Mouse (Mus musculus) left cerebral cortex, postnatal 4 days (tissue): ENCODE measurements around the gene Opn3. TPM values are rescaled to one million over a fixed set of nuclear protein-coding genes. Genes with fewer than 3 reads are reported as not detected.

ENCODE experiments used
- DNase-seq: peaks from one replicate; pipeline ENCODE4 v3.0.0-alpha.2; 2022
- intact Hi-C: fragments of 180-260 bp; cut with DNase I; formaldehyde crosslinking; loops from one replicate; pipeline ENCODE4 v1.15.1; 2025
- total RNA-seq, 2 experiments: library from RNA; stranded (reverse); gene quantifications; 2 replicates each; pipeline ENCODE4 v1.2.3; 2021

Opn3 gene
- total RNA-seq, result 1 to 10 TPM; 6.0 to 7.7 TPM

- peak; percentile 99 for DNase-seq
- intact Hi-C loops, result no loop called here
These were observed at the start of gene Opn3, which contains the start of gene Chml for GRCm38 (mm10) chr1:175692246-175692996. Gene Opn3, minus strand, starts transcription at chr1:175692776. Gene Chml, minus strand, starts transcription at chr1:175692901.

DNA sequence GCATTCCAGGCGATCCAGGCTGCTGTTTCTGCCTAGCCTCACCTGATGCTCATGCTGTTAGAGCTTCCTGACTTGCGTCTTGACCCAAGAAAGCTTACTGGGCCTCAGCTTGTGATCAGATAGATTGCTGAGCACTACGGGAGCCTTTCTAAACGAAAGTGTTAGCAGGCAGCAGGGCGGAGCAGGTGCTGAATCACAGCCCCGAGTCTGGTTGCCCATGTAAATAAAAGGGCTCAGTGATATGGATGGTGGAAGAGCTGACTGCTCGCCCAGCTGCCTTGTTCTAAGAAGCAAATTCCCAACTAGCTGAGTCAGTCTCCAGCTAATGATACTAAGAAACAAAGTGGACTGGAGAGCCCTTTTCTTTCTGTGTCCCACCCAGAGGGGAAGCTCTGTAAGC, 33.2 kb upstream of the Opn3 start:
- intact Hi-C loops, result no loop called here
- DNase-seq, result no peak

- DNase-seq, result no peak
- intact Hi-C loops, result no loop called here
These were observed 24.3 kb upstream of the Opn3 start for GRCm38 (mm10) chr1:175716832-175717231.

- intact Hi-C loops, result no loop called here
- peak; percentile 12 for DNase-seq
These were observed 19.8 kb upstream of the Opn3 start for GRCm38 (mm10) chr1:175712338-175712909.

DNA sequence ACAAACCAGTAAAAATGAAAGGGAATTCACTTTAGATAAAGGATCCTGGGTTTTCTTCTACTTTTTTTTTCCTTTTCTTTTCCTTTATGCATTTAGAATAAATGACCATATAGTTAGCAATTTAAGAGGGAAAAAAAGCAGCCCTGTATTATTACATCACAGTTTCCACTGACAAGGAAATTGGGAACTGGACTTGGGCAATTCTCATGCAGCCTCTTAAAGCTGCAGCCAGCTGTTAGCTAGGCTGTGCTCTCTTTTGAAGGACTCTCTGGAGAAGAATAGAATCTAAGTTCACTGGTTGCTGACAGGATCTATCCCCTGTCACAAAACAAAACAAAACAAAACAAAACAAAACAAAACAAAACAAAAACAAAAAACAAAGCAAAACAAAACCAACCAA, 15.4 kb upstream of the Opn3 start:
- DNase-seq, result no peak

DNA sequence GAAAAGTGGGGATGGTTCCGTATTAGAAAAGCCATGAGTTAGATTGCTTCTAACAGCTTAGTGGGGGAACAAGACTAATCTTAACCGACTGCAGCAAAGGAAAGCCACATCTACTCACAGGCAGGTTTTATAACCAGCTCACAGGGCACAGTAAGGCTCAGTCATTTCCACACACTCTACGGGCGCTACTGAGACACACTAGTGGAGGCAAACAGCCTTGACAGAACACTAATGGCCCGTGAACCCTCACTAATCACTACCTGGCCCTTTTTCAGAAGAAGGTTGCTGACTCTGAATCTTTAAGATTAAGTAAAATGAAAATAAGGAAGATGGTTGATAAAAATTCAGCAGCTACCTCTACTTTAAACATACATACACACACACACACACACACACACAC, 15.0 kb upstream of the Opn3 start:
- intact Hi-C loops, result no loop called here
- no peak for DNase-seq

More for the DNA sequence above, 15.4 kb upstream of the Opn3 start:
- intact Hi-C loops, result no loop called here

DNA sequence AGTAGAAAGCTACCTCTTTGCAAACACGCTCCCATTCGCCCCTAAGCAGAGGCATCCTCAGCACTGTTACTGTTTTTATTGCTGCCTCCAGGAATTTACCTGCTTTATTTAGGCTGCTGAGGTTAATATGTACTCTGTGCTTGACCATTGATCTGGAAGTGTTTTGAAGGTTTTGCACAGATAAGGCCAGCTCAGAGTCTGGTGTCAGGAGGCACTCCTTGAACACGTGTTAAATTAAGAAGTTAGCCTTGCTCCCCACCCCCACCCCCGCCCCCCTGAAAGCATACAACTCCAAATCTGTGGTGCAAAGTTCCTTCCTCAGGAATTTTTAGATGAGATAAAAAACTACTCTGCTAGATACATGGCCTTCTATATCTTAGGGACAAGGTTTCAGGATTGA, 8.6 kb upstream of the Opn3 start:
- intact Hi-C loops, result no loop called here
- no peak for DNase-seq

DNA sequence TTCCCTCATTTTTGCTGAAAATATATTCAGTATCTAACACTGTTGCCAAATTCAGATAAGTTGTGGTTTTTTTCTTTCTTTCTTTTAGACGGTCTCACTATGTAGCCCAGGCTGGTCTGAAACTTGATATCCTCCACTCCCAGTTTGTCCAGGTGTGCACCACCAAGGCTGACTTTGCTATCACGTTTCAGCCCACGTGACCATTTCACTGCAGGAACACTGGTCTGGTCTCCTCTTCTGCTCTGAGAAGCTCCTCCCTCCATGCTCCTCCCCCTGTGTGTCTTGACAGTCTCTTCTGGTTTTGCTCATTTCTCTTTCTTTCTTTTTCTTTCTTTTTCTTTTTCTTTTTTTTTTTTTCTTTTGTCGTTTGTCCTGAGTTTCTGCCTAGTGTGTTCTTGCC, 7.2 kb upstream of the Opn3 start:
- intact Hi-C loops, result no loop called here

GRCm38 (mm10) chr1:175699375-175699774, 6.8 kb upstream of the Opn3 start:
- intact Hi-C loops, result no loop called here
- no peak for DNase-seq

More for the DNA sequence above, 7.2 kb upstream of the Opn3 start:
- no peak for DNase-seq

GRCm38 (mm10) chr1:175698293-175698692, 5.7 kb upstream of the Opn3 start, which contains the start of gene Wdr64:
Gene Wdr64, plus strand, starts transcription at chr1:175698593.
- DNase-seq, result no peak
- intact Hi-C loops, result no loop called here

- intact Hi-C loops, result no loop called here
These were observed 919 bp upstream of the Opn3 start for GRCm38 (mm10) chr1:175693429-175693960.

GRCm38 (mm10) chr1:175692997-175693361, 403 bp upstream of the Opn3 start:
- no peak for DNase-seq
- intact Hi-C loops, result no loop called here

More at GRCm38 (mm10) chr1:175693429-175693960, 919 bp upstream of the Opn3 start:
- peak; percentile 14 for DNase-seq

GRCm38 (mm10) chr1:175691686-175692245, 810 bp downstream of the Opn3 start:
- no peak for DNase-seq
- intact Hi-C loops, result no loop called here

- no peak for DNase-seq
- intact Hi-C loops, result loop anchor here (10.0 kb wide), 1 partner anchor 184 kb away; no protein-coding TSS in a partner anchor
These were observed 11.6 kb downstream of the Opn3 start for GRCm38 (mm10) chr1:175680995-175681394.

GRCm38 (mm10) chr1:175677459-175677858, 15.1 kb downstream of the Opn3 start:
- intact Hi-C loops, result no loop called here
- no peak for DNase-seq

DNA sequence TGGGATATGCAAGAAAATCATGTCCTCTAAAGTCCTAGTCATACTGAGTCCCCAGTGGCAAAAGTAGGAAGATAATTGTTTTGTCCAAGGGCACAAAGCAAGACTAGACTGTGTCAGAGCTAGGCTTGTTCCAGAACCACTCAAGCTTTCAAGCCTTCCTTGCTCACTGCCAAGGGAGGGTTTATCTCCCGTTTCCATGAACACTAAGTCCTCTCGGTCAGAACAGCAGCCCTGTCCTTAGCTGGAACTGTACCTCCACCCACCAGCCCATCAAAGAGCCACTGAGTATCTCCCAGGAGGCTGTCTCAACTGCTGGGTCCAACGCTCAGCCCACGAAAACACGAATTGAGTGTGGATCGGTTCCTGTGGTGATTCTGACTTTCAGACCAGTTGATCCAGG, 17.5 kb downstream of the Opn3 start:
- intact Hi-C loops, result no loop called here
- DNase-seq, result no peak

DNA sequence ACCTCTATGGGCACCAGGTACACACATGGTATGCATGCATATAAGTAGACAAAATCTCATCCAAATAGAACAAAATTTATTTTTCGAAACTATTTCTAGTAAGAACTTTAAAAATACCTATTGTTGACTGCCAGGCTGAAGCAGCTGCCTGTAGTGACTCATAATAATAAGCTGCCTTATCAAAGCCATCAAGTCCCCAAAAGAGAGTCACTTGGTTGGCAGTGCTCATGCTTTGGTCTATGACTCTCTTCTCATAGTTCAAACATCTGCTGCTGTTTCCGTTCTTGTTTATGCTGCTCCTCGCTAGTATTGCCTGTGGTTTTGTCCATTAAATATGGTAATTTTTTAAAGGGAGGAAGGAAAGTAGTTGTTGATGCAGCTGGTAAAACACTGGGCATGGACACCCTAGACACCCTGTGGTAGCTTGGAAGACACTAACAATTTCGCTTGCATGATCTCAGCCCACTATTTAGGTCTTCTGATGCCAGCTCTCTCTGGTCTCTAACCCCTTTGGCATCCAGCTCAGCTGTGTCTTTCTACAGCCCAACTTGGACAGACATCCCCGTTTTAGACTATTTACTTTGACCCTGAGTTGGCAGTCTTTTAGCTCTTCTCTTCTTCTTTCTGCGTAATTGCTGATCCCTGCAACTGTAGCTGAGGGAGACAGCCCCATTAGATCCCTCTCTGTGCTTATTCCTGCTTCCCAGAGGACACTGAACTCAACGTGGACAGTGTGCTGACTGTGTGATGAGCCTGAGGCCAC, 18.8 kb downstream of the Opn3 start:
- DNase-seq, result no peak
- intact Hi-C loops, result loop anchor here (5.0 kb wide), 1 partner anchor 249 kb away; the partner anchor contains the start of gene Gm38100

- no peak for DNase-seq
- intact Hi-C loops, result loop anchor here (5.0 kb wide), 1 partner anchor 251 kb away; the partner anchor contains the start of gene Gm38100
These were observed 20.9 kb downstream of the Opn3 start for GRCm38 (mm10) chr1:175671626-175672025.

DNA sequence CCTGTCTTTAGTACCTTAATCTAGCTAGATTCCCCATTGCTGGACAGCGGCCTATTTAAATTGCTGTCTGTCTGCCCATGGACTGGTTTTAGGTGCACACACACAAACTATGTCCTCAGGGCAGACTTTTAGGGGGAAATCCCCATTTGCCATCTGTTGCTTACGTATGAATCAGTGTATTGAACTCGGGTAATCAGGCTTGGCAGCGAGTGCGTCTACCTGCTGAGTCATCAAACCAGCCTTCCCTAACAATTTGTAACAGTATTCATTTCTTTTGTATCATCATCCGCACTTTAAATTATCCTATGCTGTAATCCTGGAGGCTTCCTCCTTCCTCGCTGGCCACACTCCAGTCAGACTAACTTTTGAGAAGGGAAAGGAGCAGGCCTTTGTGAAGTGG, 22.5 kb downstream of the Opn3 start:
- intact Hi-C loops, result loop anchor here (5.0 kb wide), 1 partner anchor 252 kb away; the partner anchor contains the start of gene Gm38100
- DNase-seq, result no peak

- DNase-seq, result no peak
- intact Hi-C loops, result no loop called here
These were observed 23.1 kb downstream of the Opn3 start for GRCm38 (mm10) chr1:175669456-175669855.
